Mouse (Mus musculus) layer of hippocampus, postnatal 10 days (tissue): ENCODE data around the gene Pycr1. TPM values are rescaled to one million over a fixed set of nuclear protein-coding genes. Genes with fewer than 3 reads are reported as not detected.

Source experiments
- DNase-seq, 2 experiments: peaks; one replicate each; pipeline ENCODE4 v3.0.0; 2021; ENCODE audit warnings: low spot score in 2 of 2
- total RNA-seq, 2 experiments: library from RNA; stranded (reverse); gene quantifications; 2 replicates each; pipeline ENCODE4 v1.2.3; 2021

Pycr1 gene
- total RNA-seq, 2 experiments from 2014 or later = 3.5 to 5.3 TPM

DNA sequence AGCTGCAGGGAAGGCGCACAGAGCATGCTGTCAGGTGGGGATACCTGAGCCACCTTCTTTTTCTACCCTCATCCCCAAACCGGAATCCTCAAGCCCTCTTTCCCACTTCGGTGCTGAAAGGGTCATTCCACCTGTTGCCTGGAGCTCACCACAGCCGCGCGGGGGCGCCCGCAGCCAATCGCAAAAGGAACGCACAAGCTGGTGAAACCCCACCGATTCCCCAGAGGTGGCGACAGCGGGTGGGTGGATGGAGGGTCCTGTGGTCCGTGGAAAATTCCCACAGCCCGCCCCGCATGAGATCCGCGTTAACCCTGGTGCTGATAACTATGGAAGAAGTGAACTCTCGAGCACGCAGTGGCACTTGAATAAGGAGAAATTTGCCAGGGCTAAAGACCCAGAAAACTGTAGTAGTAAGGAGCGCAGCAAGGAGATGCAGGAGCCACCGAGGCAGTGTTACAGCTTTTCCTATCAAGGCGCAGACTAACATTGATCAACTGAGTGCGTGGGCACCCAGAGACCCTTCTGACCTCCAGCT is 15.4 kb upstream of the Pycr1 start:
- peak; percentile 83 to 88 for DNase-seq

DNA sequence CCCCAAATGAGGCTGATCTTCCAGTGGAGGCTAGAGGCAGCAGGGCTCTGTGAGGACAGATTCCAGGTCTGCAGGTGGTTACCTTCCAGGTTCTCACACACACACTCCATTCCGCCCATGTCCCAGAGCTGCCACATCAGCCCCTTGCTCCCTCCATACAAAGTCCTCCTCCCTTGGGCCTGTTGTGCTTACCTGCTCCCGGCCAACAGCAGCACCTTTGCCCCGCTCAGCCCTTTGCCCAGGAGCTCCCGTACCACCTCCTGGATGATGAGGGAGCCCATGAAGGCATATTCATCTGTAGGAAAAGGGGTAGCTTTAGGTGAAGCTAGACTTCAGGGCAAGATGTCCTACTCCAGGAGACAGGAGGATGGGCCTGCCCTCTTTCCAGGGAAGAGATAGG is 13.7 kb upstream of the Pycr1 start:
- DNase-seq = no peak

DNA sequence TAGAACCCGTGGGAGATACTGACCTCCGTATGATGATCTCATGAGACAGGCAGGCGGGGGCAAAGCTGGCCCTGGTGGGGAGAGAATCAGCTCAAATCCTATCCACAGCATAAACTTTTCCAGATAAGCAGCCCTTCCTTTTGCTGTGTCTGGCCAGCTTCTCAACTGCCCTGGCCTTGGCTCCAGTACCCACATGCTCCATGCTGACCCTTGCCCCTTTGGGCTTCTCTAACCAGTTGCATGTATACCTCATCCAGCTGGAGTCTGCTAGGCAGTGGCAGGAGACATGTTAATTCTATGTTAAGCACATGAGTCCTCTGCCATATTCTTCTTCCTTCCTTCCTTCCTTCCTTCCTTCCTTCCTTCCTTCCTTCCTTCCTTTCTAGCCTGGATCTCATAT is 11.2 kb upstream of the Pycr1 start:
- no peak for DNase-seq

DNA sequence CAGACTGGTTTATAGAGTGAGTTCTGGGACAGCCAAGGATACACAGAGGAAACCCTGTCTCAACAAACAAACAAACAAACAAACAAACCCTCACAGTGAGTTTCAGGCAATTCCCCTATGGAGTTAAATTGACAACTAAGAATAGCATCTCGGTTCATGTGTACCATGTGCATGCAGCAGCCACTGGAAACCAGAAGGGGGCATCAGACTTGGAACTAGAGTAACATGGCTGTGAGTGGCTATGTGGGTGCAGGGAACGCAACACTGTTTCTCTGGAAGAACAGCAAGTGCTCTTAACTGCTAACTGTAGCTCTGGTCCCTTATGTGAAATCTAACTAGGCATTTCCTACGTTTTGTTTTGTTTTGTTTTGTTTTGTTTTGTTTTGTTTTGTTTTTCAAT is 8.3 kb upstream of the Pycr1 start:
- DNase-seq = no peak

DNA sequence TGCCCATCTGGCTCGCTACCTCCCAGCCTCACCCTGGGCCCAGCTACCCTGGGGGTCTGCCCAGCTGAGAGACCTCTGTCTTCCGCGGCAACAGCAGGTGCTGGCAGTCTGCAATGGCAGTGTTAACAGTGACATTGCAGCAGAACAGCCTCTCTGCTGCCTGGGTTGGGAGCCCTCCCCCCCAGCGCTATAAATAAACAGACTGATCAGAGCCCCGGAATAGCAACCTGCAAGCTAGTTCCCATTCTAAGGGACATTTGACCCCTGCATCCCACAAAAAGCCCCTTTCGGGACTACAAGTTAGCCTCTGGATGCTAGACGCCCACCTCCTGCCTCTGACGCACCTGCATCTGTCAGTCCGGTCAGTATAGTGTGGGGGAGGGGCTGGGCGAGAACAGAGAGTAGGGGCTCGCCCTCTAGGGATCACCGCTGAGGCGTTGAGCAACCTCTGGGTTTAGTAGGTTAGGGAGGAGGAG is 4.5 kb upstream of the Pycr1 start, which contains the start of gene Myadml2:
TSS of gene Myadml2 (minus strand) at position 158 of the 476 bp plus-strand sequence.
- DNase-seq = peak in 1 of 2 experiments; percentile 53

DNA sequence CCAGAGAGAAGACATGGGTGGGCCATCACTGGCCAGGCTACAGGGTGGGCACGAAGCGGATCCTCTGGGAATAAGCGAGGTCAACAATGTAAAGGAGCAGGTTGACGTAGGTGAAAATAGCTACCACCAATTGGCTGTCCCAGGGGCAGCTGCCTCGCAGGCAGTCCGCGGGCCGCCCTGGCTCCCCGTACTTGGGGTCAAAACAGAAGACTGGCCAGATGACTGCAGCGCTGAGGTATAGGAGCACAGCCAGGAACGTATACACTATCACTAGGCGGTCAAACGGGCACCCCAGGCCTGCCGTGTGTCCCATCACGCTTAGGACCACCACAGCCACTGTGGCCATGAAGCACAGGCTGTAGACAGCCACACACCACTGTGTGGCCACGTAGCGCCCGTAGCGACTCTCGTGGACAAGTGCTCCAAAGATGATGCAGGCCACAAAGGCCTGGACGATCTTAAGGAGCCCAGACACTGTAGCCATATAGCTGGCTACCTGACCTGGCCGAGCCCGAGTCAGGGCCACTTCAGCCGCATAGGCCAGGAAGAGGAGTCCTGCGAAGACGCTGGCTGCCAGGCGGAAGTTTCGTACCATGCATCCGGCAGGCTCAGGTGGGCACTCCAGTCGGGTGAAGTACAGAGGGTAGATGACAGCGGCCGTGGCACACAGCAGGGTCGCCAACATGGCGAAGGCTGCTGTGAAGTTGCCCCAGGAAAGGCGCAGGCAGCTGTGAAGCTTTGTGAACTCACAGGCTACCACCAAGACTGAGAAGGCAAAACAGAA is 3.7 kb upstream of the Pycr1 start:
- no peak for DNase-seq

DNA sequence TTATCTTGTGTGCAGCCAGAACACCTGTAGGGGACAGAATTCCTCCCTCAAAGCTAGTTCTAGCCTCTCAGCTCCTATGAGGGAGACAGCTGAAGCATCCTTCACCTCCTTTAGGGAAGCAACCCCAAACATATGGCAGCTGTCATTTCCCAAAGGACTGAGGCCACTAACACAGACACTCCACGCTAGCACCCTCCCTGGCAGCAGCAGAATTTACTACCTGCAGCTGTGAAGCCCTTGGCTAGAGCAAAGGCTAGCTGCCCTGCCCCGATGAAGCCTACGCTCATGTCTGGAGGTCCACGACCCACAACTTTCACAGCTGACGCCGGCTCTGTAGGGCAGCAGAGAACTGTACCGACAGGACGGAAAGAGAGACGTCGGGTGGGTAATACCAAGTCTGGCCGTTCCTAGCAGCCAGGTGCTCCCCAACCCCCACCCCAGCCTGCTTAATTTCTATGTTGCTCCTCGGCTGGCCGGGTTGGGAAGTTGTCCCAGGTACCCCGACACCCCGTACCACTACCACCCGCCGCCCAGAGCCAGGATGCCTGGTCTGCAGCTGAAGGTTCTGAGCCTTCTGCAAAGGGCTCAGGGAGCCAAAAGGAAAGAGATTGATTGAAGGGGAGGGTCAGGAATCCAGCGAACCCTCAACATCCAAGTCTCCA is 499 bp downstream of the Pycr1 start:
- no peak for DNase-seq

DNA sequence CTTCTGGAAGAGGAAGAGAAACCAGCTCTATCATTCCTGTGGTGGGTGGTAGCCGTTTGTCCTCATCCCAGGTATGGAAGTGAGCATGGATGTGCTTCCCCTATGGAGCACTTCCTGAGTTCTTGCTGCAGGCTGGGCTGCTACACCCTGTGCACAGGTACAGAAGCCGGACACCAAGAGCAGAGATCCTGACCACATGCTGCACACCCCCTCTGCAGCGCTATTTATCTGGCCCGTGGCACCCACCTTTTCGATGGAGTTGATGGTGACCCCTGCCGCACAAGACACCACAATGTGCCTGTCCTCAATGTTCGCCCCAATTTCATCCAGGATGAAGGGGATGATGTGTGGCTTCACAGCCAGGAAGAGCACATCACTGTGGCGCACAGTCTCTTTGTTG is 1.7 kb downstream of the Pycr1 start:
- DNase-seq = no peak

DNA sequence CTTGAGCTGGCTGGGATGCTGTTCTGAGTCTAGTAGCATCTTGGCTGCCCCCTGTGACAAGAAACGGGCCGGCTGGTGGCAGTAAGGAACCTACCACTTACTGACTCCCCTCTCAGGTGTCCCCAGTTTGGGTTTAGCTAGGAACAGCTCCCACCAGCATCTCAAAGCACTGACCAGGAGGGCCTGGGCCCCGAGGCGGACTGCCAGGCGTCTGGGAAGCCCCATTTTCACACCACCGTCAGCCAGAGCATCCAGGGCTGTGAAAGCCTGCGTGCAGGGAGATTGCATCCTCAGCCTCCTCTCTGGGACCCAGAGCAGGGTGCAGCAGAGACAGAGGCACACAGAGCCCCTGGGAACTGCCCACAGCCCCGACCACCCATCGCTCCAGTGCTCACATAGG is 2.3 kb downstream of the Pycr1 start:
- DNase-seq = no peak

DNA sequence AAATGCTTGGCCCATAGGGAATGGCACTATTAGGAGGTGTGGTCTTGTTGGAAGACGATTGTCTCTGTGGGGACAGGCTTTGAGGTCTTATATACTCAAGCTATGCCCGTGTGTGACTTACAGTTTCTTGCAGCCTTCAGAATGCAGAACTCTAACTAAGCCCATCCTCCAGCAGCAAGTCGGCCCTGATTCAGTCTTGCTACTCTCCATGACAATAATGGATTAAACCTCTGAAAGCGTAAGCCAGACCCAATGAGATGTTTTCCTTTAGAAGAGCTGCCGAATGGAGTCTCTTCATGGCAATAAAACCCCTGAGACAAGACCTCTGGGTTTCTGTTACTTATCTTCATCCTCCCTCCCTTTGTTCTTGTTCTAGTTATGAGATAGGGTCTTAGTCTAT is 8.8 kb downstream of the Pycr1 start:
- DNase-seq = no peak

DNA sequence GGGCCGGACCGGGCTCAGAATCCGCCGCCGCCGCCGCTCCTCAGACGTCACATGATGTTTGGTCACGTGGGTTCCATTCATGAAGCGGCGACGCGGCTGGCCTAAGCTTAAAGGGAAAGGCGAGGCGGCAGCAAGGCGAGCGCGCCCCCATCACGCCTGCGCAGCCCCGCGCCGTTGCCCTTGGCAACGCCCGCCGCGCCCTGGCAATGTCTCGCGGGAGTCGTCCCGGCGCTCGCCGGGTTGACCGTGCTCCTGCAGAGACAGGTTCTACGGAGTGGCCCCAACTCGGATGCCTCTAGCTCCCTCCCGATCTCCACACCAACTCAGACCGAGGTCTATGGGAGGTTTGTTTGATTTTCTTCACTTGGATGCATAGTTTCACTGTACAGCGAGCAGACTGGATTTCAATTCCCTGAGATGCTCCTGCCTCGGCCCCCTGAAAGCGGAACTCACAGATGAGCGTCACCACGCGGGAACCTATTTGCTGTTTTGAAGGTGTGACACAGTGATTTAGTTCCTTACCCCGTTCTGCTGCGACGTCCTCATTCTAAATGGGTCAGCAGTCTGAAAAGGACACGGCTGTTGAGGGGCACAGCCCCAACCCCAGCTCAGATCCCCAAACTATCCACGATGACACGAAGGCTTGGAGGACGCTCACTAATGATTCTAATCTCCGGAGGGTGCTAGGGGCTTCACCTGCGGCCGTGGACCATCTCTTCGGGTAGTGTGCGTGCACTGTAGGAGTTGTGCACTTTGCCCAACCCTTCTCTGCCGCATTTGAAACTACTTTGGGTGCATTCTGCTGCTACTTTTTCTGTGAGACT is 9.8 kb downstream of the Pycr1 start, which contains the start of gene Mafg:
TSS of gene Mafg (minus strand) at position 81 of the 824 bp plus-strand sequence.
- DNase-seq = peak; percentile 89 to 93

DNA sequence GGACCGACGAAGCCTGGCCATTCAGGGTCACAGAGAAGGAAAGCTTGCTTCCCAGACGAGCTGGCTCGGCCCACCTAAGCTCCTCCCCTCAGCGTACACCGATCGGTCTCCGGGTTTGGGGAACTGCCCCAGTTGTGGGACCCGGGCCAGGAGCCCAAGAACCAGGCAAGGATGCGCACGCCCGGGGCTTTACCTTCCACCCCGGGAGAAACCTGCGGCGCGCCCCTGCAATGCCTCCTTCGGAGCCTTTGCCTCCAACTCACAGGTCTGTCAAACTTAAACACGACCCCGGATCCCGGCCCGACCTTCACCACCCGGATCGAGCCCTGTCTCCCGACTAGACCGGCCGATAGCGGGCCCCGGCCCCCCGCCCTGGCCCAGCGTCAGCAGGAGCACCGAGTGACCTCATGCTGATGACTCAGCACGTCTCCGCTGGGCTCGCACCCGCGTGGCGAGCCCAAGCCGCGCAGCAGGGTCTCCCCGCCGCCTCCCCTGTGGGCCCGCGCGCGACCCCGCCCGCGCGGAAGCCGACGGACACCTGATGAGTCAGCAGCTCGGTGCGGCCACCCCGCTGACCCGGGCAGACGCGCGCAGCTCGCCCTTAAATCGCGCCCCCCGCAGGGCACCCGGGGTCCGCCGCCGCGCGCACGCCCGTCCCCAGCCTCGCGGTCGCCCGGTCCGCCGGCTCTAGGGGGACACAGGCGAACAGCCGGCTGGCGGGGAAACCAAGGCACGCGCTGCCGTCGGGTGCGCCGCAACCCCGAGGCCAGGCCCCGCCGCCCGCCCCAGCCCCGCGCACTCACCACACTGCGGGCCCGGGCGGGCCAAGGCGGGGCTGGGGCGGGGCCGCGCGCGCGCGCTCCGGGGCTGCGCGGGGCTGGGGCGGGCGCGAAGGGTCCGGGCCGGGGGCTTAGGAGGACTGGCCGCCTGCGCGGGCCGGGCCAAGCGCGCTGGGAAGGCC is 10.7 kb downstream of the Pycr1 start:
- DNase-seq = peak; percentile 62 to 71

DNA sequence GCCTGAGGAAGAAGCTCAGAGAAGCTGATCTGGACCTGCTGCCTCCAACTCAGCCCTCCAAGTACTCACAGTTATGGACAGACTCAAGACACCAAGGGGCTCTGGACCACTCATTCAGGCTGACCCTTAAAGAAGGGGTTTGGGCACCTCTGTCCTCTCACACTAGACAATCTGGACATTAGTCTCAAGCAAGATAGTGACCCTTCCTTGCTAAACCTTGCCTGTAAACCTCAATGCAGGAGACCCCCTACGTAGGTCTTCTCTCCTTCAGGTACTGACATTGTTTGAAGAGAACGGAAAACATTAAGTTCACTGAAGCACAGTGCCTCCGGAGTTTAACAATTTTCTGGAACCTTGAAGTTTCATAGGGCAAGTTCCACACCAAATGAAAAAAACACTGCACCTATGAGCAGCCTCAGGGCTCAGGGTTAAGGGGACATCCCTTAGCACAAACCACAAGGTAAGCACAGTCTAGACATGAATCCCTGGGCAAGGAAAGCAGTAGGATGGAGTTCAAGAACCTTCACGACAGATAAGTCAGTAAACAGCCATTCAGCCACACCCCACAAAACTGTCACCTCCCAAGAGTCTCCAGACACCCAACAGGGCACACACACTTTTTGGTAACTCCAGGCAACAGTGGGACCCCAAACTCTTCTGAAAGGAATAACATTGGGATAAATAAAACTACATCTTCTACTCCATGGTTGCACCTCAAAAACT is 11.7 kb downstream of the Pycr1 start:
- no peak for DNase-seq

DNA sequence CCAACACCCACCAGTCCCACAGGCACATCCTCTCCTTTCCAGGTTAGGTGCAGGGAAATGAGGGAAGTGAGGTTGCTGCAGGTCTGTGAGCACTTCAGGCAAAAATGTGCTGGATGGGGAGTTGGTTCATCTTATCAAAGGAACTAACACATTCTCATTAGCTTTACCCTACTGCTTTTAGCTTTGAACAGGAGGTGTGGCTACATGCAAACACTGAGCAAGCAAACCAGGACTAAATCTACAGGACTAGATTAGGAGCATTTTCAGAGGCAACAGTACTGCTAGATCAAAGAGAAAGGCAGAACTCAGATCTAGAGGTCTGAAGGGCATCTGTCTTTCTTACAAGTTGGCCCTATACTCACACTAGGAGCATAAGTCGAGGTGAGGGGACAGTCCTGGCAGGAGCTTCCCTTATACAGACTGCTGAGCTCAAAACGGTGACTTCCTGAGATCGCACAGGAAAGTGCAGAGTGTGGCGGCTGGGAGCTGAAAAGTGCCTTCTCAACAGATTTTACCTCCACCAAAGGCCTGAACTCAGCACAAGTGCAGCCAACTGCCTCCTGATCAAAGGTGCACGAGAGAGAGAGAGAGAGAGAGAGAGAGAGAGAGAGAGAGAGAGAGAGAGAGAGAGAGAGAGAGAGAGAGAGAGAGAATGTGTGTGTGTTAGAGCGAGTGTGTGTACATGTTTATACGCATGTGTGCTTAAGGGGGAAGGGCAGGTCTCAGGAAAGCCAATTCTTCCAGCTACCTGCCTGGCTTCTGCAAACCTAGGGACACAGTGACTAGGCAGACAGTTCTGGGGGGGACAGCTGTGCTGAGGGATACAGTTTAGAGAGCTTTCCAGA is 12.5 kb downstream of the Pycr1 start:
- no peak for DNase-seq

DNA sequence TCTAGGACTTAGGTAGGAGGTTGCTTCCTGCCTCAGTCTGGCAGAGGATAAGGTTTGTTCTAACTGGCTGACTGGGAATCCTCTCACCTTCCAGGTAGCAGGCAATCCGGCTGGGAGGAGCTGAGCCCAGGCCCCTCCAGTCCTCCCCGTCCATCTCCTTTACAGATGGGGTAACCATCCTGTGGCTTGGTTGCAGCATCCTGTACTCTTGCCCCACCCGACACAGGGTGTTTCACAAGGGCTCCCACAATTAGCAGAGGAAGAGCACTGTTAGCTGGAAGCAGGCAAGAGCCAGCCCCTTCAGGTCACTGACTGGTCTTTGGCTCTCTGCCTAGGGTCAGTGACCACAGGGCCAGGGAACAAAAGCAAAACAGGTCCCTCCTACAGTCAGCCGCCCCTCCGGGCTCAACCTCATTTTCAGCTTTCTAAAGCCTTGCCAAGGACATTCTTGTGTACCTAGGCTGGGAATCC is 13.1 kb downstream of the Pycr1 start:
- no peak for DNase-seq

DNA sequence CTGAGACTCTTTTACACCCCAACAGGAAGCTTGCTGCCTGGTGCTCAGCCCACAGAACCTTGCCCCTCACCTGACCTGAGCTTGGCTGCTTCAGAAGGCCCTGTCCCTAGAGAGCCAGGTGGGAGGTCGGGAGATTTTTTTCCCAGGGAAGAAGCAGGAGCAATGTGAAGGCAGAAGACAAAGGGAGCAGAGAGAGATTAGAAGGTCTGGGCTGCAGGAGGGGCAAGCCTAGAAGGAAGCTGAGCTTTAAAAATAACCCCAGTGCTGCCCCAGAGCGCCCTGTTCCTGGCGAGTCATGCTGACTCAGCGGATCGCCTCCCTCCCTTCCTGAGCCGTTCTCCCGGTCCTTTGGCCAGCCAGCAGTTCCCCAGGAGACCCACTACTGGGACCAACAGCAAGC is 13.7 kb downstream of the Pycr1 start:
- DNase-seq = peak in 1 of 2 experiments; percentile 34

DNA sequence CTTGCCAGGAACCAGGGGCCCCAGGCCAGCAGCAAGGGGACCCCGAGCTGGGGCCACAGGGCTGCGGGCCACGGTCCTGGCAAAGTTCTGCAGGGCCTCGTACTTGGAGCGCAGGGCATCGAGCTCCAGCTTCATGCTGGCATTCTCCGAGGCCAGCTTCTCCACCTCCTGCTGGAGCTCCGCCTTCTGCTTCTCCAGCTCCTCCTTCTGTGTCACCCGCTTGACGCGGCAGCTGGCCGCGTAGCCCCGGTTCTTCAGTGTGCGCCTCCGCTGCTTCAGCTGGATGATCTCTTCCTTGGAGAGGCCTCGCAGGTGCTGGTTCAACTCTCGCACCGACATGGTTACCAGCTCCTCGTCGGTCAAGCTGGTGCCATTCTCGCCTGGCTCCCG is 14.2 kb downstream of the Pycr1 start:
- DNase-seq = no peak

DNA sequence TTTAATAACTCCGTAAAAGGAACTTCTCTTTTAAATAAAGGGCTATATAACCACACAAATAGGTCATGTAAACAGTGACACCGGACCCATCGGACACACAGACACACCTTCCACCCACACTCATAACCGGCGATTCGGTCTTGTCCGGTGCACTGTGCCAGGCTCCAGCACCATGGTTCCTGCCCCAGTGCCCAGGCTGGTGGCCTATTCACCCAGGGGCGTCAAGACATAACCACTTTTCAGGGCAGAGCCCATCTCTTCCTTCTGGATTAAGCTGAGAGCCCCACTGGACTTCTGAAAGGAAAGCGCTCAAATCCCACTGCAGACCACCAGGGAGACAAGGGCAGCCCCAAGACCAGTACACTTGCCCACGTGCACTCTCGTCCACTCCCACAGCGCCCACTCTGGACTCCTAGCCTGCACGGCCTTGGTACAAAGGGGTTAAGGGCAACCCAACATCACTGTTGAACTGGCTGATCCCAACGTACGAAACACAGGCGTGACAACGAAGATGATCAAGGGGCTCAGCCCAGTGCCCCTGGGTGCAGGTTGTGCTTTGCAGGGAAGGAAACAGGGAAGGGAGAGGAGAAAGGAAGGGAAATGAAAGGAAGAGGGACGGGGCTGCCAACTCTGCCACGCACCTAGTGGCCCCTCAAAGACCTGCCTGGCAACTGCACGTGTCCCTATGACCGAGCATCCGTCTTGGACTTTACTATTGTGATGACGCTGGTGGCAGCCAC is 14.8 kb downstream of the Pycr1 start:
- peak in 1 of 2 experiments; percentile 8 for DNase-seq
